Mouse (Mus musculus) heart, embryonic 11.5 days (tissue): ENCODE results near the gene BC035947. TPM values are rescaled to one million over a fixed set of nuclear protein-coding genes. Genes with fewer than 3 reads are reported as not detected.

Experiments
- polyA plus RNA-seq: library from polyadenylated mRNA; unstranded; fragments of >200 nt; fragmentation: Nextera tagmentation; extraction: Ambion mirVana; gene quantifications from 2 replicates; pipeline ENCODE4 v1.2.1, GENCODE M21; 2014

Gene BC035947
- polyA plus RNA-seq, 1 experiment from 2014 or later: 0.09 TPM

Other genes starting within 250 kb of the BC035947 start
- 0.28 and 0.46 TPM in 2 replicates for gene Sgpp2, start 201.8 kb downstream of the BC035947 start, polyA plus RNA-seq
- 107 and 113 TPM in 2 replicates for gene Farsb, start 23.3 kb downstream of the BC035947 start, polyA plus RNA-seq
- not detected in 2 replicates for gene Mogat1, start 1.2 kb downstream of the BC035947 start, polyA plus RNA-seq
- 66.9 and 68.1 TPM in 2 replicates for gene Acsl3, start 145.7 kb upstream of the BC035947 start, polyA plus RNA-seq
- gene Utp14b, start 145.9 kb upstream of the BC035947 start, polyA plus RNA-seq: 2.3 and 4.3 TPM in 2 replicates